Mouse (Mus musculus): Measurements from ENCODE around the gene Kcp. TPM values are rescaled to one million over a fixed set of nuclear protein-coding genes. Genes with fewer than 3 reads are reported as not detected.

Kcp gene
- total and polyA plus RNA-seq, 3 experiments: 0.51 to 0.64 TPM; not detected in 1

DNA sequence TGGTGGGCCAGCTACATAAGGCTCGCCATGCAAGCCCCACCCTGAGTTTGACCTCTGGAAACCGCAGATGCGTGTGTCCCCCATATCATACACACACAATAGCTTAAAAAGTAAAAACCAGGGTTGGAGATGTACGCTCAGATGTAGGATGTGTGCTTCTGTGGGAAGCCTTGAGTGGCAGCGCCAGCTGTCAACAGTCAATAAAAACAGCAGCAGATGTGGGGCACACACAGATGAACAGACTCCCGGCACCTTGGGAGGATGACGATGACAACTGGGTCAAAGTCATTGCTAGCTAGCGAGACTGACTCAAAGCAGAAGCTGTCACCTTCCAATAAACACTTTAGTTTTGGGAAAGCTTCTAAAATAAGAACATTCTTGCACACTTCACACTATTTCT lies 31.8 kb upstream of the Kcp start:
- Histone ChIP-seq H3K36me3 (replicated peaks in 1 of 2; ENCODE audit: control insufficient read depth in 1 of 2, insufficient read depth in 1 of 2, low read length in 1 of 2) (peaks cover 69 to 98% of the 10 kb centered on the region in 2 experiments), H3K9me3 (replicated peaks; ENCODE audit: low read length) (no peaks in the 10 kb centered on the region), H3K9ac (ENCODE audit: insufficient read depth, low read depth) (no peak overlapping the region), H3K4me2 (ENCODE audit: insufficient read depth, low read depth, poor library complexity, severe bottlenecking) (no peak overlapping the region), H3K79me2 (replicated peaks; ENCODE audit: control insufficient read depth, extremely low read depth, insufficient read depth, poor library complexity, severe bottlenecking) (no peaks in the 10 kb centered on the region), H3K27me3 (replicated peaks) (no peaks in the 10 kb centered on the region), H3K27ac (ENCODE audit: insufficient read depth, low read depth) (no peak overlapping the region), H3K4me3 (replicated peaks in 1 of 3; ENCODE audit: low read depth in 2 of 3, low read length in 2 of 3, poor library complexity in 1 of 3) (no peak overlapping the region), H3K4me1 (ENCODE audit: control insufficient read depth in 1 of 2, insufficient read depth in 2 of 2) (peaks cover 10 to 35% of the 10 kb centered on the region in 2 experiments)
- no peak for DNase-seq (ENCODE audit: extremely low read depth)
- TF ChIP-seq EP300 (IDR thresholded peaks at IDR 0.05; ENCODE audit: low read length): no peak
- peak; percentile 40; the same call in 1 of the 2 replicates for TF ChIP-seq POLR2A (IDR thresholded peaks at IDR 0.05; ENCODE audit: low read depth, low read length)
- in situ Hi-C loops (cut with MboI; ENCODE audit: low pct_ligation_motif_present, low pct_unique_long_range_greater_than_20kb, low sequenced_read_pairs) (no loop called here), dilution Hi-C loops (cut with MboI; ENCODE audit: extremely low pct_ligation_motif_present, extremely low pct_unique_long_range_greater_than_20kb, low sequenced_read_pairs) (no loop called here)

DNA sequence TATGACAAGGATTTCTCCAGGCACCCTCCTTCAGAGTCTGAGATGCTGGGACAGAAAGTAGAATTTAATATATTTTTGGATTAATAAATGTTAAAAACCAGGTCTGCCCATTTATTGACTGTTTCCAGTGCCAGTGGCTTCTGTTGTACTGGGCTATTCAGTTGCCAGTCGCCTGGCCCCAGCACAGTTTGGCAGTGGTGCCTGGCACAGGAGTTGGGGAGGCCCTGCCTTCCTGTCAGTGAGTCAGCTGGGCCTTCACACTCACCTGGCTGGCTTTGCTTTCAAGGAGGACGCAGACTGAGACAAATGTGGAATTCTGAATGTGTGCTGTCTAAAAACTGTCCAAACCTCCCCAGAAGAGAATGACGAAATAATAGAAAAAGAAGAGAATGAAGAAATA lies 29.5 kb upstream of the Kcp start:
- H3K9ac ChIP-seq (ENCODE audit: insufficient read depth, low read depth): no peak overlapping the region
- DNase-seq (ENCODE audit: extremely low read depth): no peak
- no peak overlapping the region for H3K4me2 ChIP-seq (ENCODE audit: insufficient read depth, low read depth, poor library complexity, severe bottlenecking)
- H3K27ac ChIP-seq (ENCODE audit: insufficient read depth, low read depth): no peak overlapping the region
- dilution Hi-C loops (cut with MboI; ENCODE audit: extremely low pct_ligation_motif_present, extremely low pct_unique_long_range_greater_than_20kb, low sequenced_read_pairs) (no loop called here), in situ Hi-C loops (cut with MboI; ENCODE audit: low pct_ligation_motif_present, low pct_unique_long_range_greater_than_20kb, low sequenced_read_pairs) (no loop called here)
- H3K36me3 ChIP-seq (replicated peaks in 1 of 2; ENCODE audit: control insufficient read depth in 1 of 2, insufficient read depth in 1 of 2, low read length in 1 of 2): peaks cover 73 to 94% of the 10 kb centered on the region in 2 experiments
- no peaks in the 10 kb centered on the region for H3K27me3 ChIP-seq (replicated peaks)
- peaks cover 10 to 55% of the 10 kb centered on the region in 2 experiments for H3K4me1 ChIP-seq (ENCODE audit: control insufficient read depth in 1 of 2, insufficient read depth in 2 of 2)
- peaks cover 6% of the 10 kb centered on the region for H3K79me2 ChIP-seq (replicated peaks; ENCODE audit: control insufficient read depth, extremely low read depth, insufficient read depth, poor library complexity, severe bottlenecking)
- 0 out of 2 replicates have a peak, but pooled peaks have one; percentile 36 for TF ChIP-seq ZMIZ1 (IDR thresholded peaks at IDR 0.05; ENCODE audit: low read depth, low read length)
- no peak for TF ChIP-seq ELF1 (IDR thresholded peaks at IDR 0.05; ENCODE audit: low read depth, low read length)
- no peak for TF ChIP-seq ZKSCAN1 (IDR thresholded peaks at IDR 0.05; ENCODE audit: borderline replicate concordance, low read depth, low read length)
- no peak for TF ChIP-seq MEF2A (IDR thresholded peaks at IDR 0.05; ENCODE audit: borderline replicate concordance, low read depth, low read length)
- no peak overlapping the region for H3K4me3 ChIP-seq (replicated peaks in 1 of 3; ENCODE audit: low read depth in 2 of 3, low read length in 2 of 3, poor library complexity in 1 of 3)
- no peaks in the 10 kb centered on the region for H3K9me3 ChIP-seq (replicated peaks; ENCODE audit: low read length)

DNA sequence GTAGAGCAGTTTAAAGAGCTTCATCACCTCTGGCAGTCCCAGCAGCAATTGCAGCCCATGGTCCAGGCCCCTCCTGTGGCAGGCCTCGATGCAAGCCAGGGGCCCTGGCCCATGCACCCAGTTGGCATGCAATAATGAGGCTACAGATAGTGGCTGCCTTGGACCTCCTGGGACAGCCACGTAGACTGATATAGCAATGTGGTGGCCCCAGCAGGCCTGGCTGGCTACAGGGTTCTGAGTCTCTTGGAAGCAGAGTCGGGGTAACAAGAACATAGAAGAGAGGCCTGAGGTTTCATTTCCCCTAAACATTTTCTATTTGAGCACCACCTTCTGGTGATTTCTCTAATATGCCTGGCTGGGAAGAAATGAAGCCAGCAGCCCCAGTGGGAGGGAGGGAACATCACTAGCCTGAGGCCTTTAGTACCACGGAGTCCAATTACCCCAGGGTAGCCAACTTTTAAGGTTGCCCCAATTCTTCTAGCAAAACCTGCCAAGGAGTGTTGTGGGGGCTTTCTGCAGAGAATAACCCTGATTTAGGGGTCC lies 29.0 kb upstream of the Kcp start:
- in situ Hi-C loops (cut with MboI; ENCODE audit: low pct_ligation_motif_present, low pct_unique_long_range_greater_than_20kb, low sequenced_read_pairs): no loop called here
- Histone ChIP-seq H3K4me3 (replicated peaks in 1 of 3; ENCODE audit: low read depth in 2 of 3, low read length in 2 of 3, poor library complexity in 1 of 3) (peak overlapping the region in 1 of 3 experiments; percentile 12), H3K9me3 (replicated peaks; ENCODE audit: low read length) (no peaks in the 10 kb centered on the region), H3K36me3 (replicated peaks in 1 of 2; ENCODE audit: control insufficient read depth in 1 of 2, insufficient read depth in 1 of 2, low read length in 1 of 2) (peaks cover 70 to 94% of the 10 kb centered on the region in 2 experiments), H3K79me2 (replicated peaks; ENCODE audit: control insufficient read depth, extremely low read depth, insufficient read depth, poor library complexity, severe bottlenecking) (peaks cover 10% of the 10 kb centered on the region), H3K4me1 (ENCODE audit: control insufficient read depth in 1 of 2, insufficient read depth in 2 of 2) (peaks cover 10 to 60% of the 10 kb centered on the region in 2 experiments), H3K4me2 (ENCODE audit: insufficient read depth, low read depth, poor library complexity, severe bottlenecking) (no peak overlapping the region), H3K27me3 (replicated peaks) (no peaks in the 10 kb centered on the region), H3K9ac (ENCODE audit: insufficient read depth, low read depth) (no peak overlapping the region), H3K27ac (ENCODE audit: insufficient read depth, low read depth) (peak overlapping the region; percentile 53)
- DNase-seq (ENCODE audit: extremely low read depth): peak; percentile 70
- dilution Hi-C loops (cut with MboI; ENCODE audit: extremely low pct_ligation_motif_present, extremely low pct_unique_long_range_greater_than_20kb, low sequenced_read_pairs): no loop called here
- TF ChIP-seq JUND (conservative IDR thresholded peaks at IDR 0.05; ENCODE audit: low read depth, low read length): no peak
- TF ChIP-seq MAFK (IDR thresholded peaks at IDR 0.05; ENCODE audit: insufficient replicate concordance, low read length): no peak
- TF ChIP-seq NELFE (IDR thresholded peaks at IDR 0.05; ENCODE audit: low read depth, low read length): no peak
- TF ChIP-seq POLR2AphosphoS2 (IDR thresholded peaks at IDR 0.05; ENCODE audit: low read depth, low read length): no peak
- TF ChIP-seq USF2 (conservative IDR thresholded peaks at IDR 0.05; ENCODE audit: low read depth, low read length): no peak
- TF ChIP-seq ZC3H11A (IDR thresholded peaks at IDR 0.05; ENCODE audit: low read depth, low read length): no peak
- 0 out of 2 replicates have a peak, but pooled peaks have one; percentile 19 for TF ChIP-seq TCF12 (IDR thresholded peaks at IDR 0.05; ENCODE audit: low read depth, low read length)
- no peak for TF ChIP-seq USF1 (IDR thresholded peaks at IDR 0.05; ENCODE audit: low read depth, low read length)
- peak; percentile 61 for TF ChIP-seq RAD21 (IDR thresholded peaks at IDR 0.05; ENCODE audit: low read depth, low read length)
- TF ChIP-seq MEF2A (IDR thresholded peaks at IDR 0.05; ENCODE audit: borderline replicate concordance, low read depth, low read length): no peak
- no peak for TF ChIP-seq UBTF (IDR thresholded peaks at IDR 0.05; ENCODE audit: low read depth, low read length)
- no peak for TF ChIP-seq CHD2 (IDR thresholded peaks at IDR 0.05; ENCODE audit: low read length)
- peak; percentile 14; the same call in 1 of the 2 replicates for TF ChIP-seq EP300 (IDR thresholded peaks at IDR 0.05; ENCODE audit: low read length)
- TF ChIP-seq MAZ (IDR thresholded peaks at IDR 0.05; ENCODE audit: low read depth, low read length): no peak
- no peak for TF ChIP-seq E2F4 (IDR thresholded peaks at IDR 0.05; ENCODE audit: insufficient replicate concordance, low read depth, low read length)
- peak; percentile 78 for TF ChIP-seq SMC3 (IDR thresholded peaks at IDR 0.05; ENCODE audit: low read depth, low read length)
- no peak for TF ChIP-seq MAX (IDR thresholded peaks at IDR 0.05; ENCODE audit: low read length)
- TF ChIP-seq POLR2A (IDR thresholded peaks at IDR 0.05; ENCODE audit: low read depth, low read length): peak; percentile 35
- TF ChIP-seq IRF4 (IDR thresholded peaks at IDR 0.05; ENCODE audit: low read depth, low read length): peak; percentile 89
- no peak for TF ChIP-seq SIN3A (IDR thresholded peaks at IDR 0.05; ENCODE audit: low read length)
- TF ChIP-seq CTCF (conservative IDR thresholded peaks at IDR 0.05 in 1 of 2, IDR thresholded peaks at IDR 0.05 in 1 of 2; ENCODE audit: low read depth in 2 of 2, low read length in 2 of 2): peak in 1 of 2 experiments; percentile 75; a peak in 2 of 4 replicates
- TF ChIP-seq GABPA (IDR thresholded peaks at IDR 0.05; ENCODE audit: insufficient replicate concordance, low read depth, low read length): no peak
- no peak for TF ChIP-seq MYC (IDR thresholded peaks at IDR 0.05; ENCODE audit: low read depth, low read length)

All from CH12.LX (cell line).